Mouse (Mus musculus): ENCODE data around the gene Obscn.

DNA sequence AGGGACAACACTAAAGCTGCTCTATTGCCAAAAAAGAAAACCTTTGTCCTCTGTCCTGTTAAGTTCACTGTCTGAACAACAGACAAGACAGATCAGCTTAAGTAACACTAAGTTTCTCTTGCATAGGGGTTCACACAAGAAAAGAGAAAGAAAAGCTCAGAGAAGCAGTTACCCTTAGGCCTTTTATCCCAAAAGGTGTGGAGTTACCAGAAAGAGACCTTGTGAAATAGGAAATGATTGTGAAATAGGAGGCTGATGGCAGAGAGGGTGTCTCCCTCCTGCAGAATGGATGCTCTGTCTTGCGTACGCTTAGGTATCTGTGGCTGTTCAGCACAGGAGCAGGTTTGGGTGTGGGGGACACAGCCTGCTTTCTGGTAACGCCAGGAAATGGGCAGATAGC lies 157.0 kb downstream of the Obscn start:
- TF ChIP-seq CTCF (IDR thresholded peaks at IDR 0.05; ENCODE audit: low read depth, low read length) (no peak), GATA1 (IDR thresholded peaks at IDR 0.05; ENCODE audit: borderline replicate concordance, low read length) (no peak), GATA2 (IDR thresholded peaks at IDR 0.05; ENCODE audit: borderline replicate concordance, low read depth, low read length) (no peak), POLR2AphosphoS5 (IDR thresholded peaks at IDR 0.05; ENCODE audit: insufficient replicate concordance, low read depth, low read length) (no peak)
